Mouse (Mus musculus): ENCODE measurements around the gene Cyb561d1. TPM values are rescaled to one million over a fixed set of nuclear protein-coding genes. Genes with fewer than 3 reads are reported as not detected.

Cyb561d1 gene
- polyA plus RNA-seq, 1 experiment from 2014 or later: 2.6 TPM

GRCm38 (mm10) chr3:108147386-108148235 is 53.4 kb downstream of the Cyb561d1 start:
- peak; percentile 54; the same call in 1 of the 2 replicates for ATAC-seq (replicated peaks; ENCODE audit: low FRiP score, low TSS enrichment, low read depth)
- Histone ChIP-seq H3K4me3 (ENCODE audit: low read depth, low read length) (no peak overlapping the region), H3K27me3 (replicated peaks; ENCODE audit: control insufficient read depth, insufficient read depth, low read length) (no peaks in the 10 kb centered on the region), H3K27ac (ENCODE audit: low read depth) (no peak overlapping the region), H3K4me1 (replicated peaks; ENCODE audit: control insufficient read depth, insufficient read depth, low read length) (peaks cover 20% of the 10 kb centered on the region), H3K36me3 (ENCODE audit: control insufficient read depth, insufficient read depth, low read length) (peaks cover 4% of the 10 kb centered on the region; the same call in 1 of the 2 replicates), H3K9ac (ENCODE audit: low read length) (no peak overlapping the region), H3K4me2 (ENCODE audit: low read length) (peak overlapping the region; percentile 20), H3K9me3 (ENCODE audit: control insufficient read depth, low read length) (no peaks in the 10 kb centered on the region)
- 69% methylated on average over 11 of the region's 11 CpGs for WGBS
- DNase-seq (ENCODE audit: low spot score): peak; percentile 93

- Histone ChIP-seq H3K27me3 (replicated peaks; ENCODE audit: control insufficient read depth, insufficient read depth, low read length) (no peaks in the 10 kb centered on the region), H3K4me1 (replicated peaks; ENCODE audit: control insufficient read depth, insufficient read depth, low read length) (peaks cover 20% of the 10 kb centered on the region), H3K9me3 (ENCODE audit: control insufficient read depth, low read length) (no peaks in the 10 kb centered on the region), H3K9ac (ENCODE audit: low read length) (peak overlapping the region; percentile 80), H3K36me3 (ENCODE audit: control insufficient read depth, insufficient read depth, low read length) (peaks cover 4% of the 10 kb centered on the region; the same call in 1 of the 2 replicates), H3K27ac (ENCODE audit: low read depth) (no peak overlapping the region), H3K4me2 (ENCODE audit: low read length) (peak overlapping the region; percentile 89), H3K4me3 (ENCODE audit: low read depth, low read length) (peak overlapping the region; percentile 93)
- DNase-seq (ENCODE audit: low spot score) (peak; percentile 48), ATAC-seq (replicated peaks; ENCODE audit: low FRiP score, low TSS enrichment, low read depth) (no peak)
- WGBS: 54% methylated on average over 5 of the region's 5 CpGs
These were observed 54.3 kb downstream of the Cyb561d1 start for GRCm38 (mm10) chr3:108146671-108147070.

Other genes starting within 250 kb of the Cyb561d1 start
- 27.3 and 41.6 TPM in 2 replicates for gene Gstm3, start 231.9 kb downstream of the Cyb561d1 start, polyA plus RNA-seq (2014; fragmentation: Nextera tagmentation; extraction: Ambion mirVana)
- gene Gstm2, start 214.8 kb downstream of the Cyb561d1 start, polyA plus RNA-seq (2014; fragmentation: Nextera tagmentation; extraction: Ambion mirVana): 140 and 141 TPM in 2 replicates
- gene Gstm1, start 183.2 kb downstream of the Cyb561d1 start, polyA plus RNA-seq (2014; fragmentation: Nextera tagmentation; extraction: Ambion mirVana): 186 and 220 TPM in 2 replicates
- gene Gstm4, start 156.3 kb downstream of the Cyb561d1 start, polyA plus RNA-seq (2014; fragmentation: Nextera tagmentation; extraction: Ambion mirVana): 20.4 and 20.6 TPM in 2 replicates
- 38.6 and 42.2 TPM in 2 replicates for gene Ampd2, start 114.6 kb downstream of the Cyb561d1 start, polyA plus RNA-seq (2014; fragmentation: Nextera tagmentation; extraction: Ambion mirVana)
- gene Gnat2, start 108.4 kb downstream of the Cyb561d1 start, polyA plus RNA-seq (2014; fragmentation: Nextera tagmentation; extraction: Ambion mirVana): 0.93 and 1.6 TPM in 2 replicates
- 171 and 182 TPM in 2 replicates for gene Gnai3, start 55.1 kb downstream of the Cyb561d1 start, polyA plus RNA-seq (2014; fragmentation: Nextera tagmentation; extraction: Ambion mirVana)
- gene Gpr61, start 46.3 kb downstream of the Cyb561d1 start, polyA plus RNA-seq (2014; fragmentation: Nextera tagmentation; extraction: Ambion mirVana): 0.04 and 0.26 TPM in 2 replicates
- gene Amigo1, start 14.9 kb downstream of the Cyb561d1 start, polyA plus RNA-seq (2014; fragmentation: Nextera tagmentation; extraction: Ambion mirVana): 3.0 and 3.5 TPM in 2 replicates
- 15.3 and 15.5 TPM in 2 replicates for gene Atxn7l2, start 9.7 kb upstream of the Cyb561d1 start, polyA plus RNA-seq (2014; fragmentation: Nextera tagmentation; extraction: Ambion mirVana)
- gene Sypl2, start 25.4 kb upstream of the Cyb561d1 start, polyA plus RNA-seq (2014; fragmentation: Nextera tagmentation; extraction: Ambion mirVana): 0.08 and 0.36 TPM in 2 replicates
- 319 and 324 TPM in 2 replicates for gene Psma5, start 55.7 kb upstream of the Cyb561d1 start, polyA plus RNA-seq (2014; fragmentation: Nextera tagmentation; extraction: Ambion mirVana)
- gene Sort1, start 82.9 kb upstream of the Cyb561d1 start, polyA plus RNA-seq (2014; fragmentation: Nextera tagmentation; extraction: Ambion mirVana): 11.4 and 13.5 TPM in 2 replicates
- gene Mybphl, start 163.7 kb upstream of the Cyb561d1 start, polyA plus RNA-seq (2014; fragmentation: Nextera tagmentation; extraction: Ambion mirVana): not detected in 2 replicates
- gene Psrc1, start 182.6 kb upstream of the Cyb561d1 start, polyA plus RNA-seq (2014; fragmentation: Nextera tagmentation; extraction: Ambion mirVana): 35.1 and 41.4 TPM in 2 replicates
- gene Celsr2, start 214.3 kb upstream of the Cyb561d1 start, polyA plus RNA-seq (2014; fragmentation: Nextera tagmentation; extraction: Ambion mirVana): 7.8 and 7.9 TPM in 2 replicates
- gene Sars, start 244.0 kb upstream of the Cyb561d1 start, polyA plus RNA-seq (2014; fragmentation: Nextera tagmentation; extraction: Ambion mirVana): 136 and 140 TPM in 2 replicates

Measured in intestine, embryonic 14.5 days (tissue).